Mouse (Mus musculus) midbrain, embryonic 12.5 days (tissue): ENCODE data around the gene Asb10. TPM values are rescaled to one million over a fixed set of nuclear protein-coding genes. Genes with fewer than 3 reads are reported as not detected.
"Not testable (repeated sequence)": the region's sequence is repeated elsewhere in the genome, so short reads cannot be mapped to it uniquely, and the experiment has no call there.

Experiments used
- ATAC-seq: fragments of 200-750 bp; cut with Nextera tagmentation; 2 replicates; pipeline ENCODE4 v1.8.0; 2017; ENCODE audit warnings: low read depth, moderate TSS enrichment, moderate library complexity; ENCODE audit not compliant: low FRiP score
- H3K27ac ChIP-seq: fragments of 300-500 bp; sonication (generic); replicated peaks from 2 replicates; pipeline ENCODE4 v1.5.1; 2016; ENCODE audit warnings: mild to moderate bottlenecking
- H3K27me3 ChIP-seq: fragments of 300-500 bp; sonication (generic); 2 replicates; pipeline ENCODE4 v1.6.1; 2016; ENCODE audit warnings: mild to moderate bottlenecking
- H3K36me3 ChIP-seq: fragments of 300-500 bp; sonication (generic); 2 replicates; pipeline ENCODE4 v1.6.1; 2016
- H3K4me1 ChIP-seq: fragments of 300-500 bp; sonication (generic); 2 replicates; pipeline ENCODE4 v1.6.1; 2016
- H3K4me2 ChIP-seq: fragments of 300-500 bp; sonication (generic); replicated peaks from 2 replicates; pipeline ENCODE4 v1.6.1; 2016; ENCODE audit warnings: mild to moderate bottlenecking, moderate library complexity
- H3K4me3 ChIP-seq: fragments of 300-500 bp; sonication (generic); 2 replicates; pipeline ENCODE4 v1.5.1; 2016; ENCODE audit warnings: mild to moderate bottlenecking
- H3K9ac ChIP-seq: fragments of 300-500 bp; sonication (generic); replicated peaks from 2 replicates; pipeline ENCODE4 v1.6.1; 2016; ENCODE audit warnings: mild to moderate bottlenecking, moderate library complexity
- H3K9me3 ChIP-seq: fragments of 300-500 bp; sonication (generic); 2 replicates; pipeline ENCODE4 v1.6.1; 2016; ENCODE audit warnings: mild to moderate bottlenecking
- WGBS: fragments of 180-500 bp; shearing (Covaris S2); methylation state at CpG from one replicate; pipeline ENCODE4 v1.1.7; 2016; 5-methylcytosine and 5-hydroxymethylcytosine counted together
- polyA plus RNA-seq: library from polyadenylated mRNA; unstranded; fragments of >200 nt; fragmentation: Nextera tagmentation; extraction: Ambion mirVana; gene quantifications from 2 replicates; pipeline ENCODE4 v1.2.1, GENCODE M21; 2016

Gene Asb10
- polyA plus RNA-seq, 1 experiment from 2014 or later, result 0.19 TPM

DNA sequence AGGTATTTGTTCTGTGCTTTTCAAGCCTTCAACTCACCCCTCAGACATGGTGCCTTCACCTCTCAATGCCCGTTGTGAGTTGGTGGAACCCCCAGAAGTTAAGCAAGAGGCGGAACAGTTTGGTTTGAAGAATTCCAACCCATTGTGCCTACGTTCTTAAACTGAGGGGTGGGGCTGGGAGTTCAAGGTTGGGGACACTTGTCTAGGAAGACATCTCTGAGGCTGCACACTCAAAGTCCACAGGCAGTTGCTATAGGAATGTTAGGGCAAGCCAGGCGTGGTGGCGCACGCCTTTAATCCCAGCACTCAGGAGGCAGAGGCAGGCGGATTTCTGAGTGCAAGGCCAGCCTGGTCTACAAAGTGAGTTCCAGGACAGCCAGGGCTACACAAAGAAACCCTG lies 14.6 kb upstream of the Asb10 start:
- not testable (repeated sequence) for ATAC-seq

DNA sequence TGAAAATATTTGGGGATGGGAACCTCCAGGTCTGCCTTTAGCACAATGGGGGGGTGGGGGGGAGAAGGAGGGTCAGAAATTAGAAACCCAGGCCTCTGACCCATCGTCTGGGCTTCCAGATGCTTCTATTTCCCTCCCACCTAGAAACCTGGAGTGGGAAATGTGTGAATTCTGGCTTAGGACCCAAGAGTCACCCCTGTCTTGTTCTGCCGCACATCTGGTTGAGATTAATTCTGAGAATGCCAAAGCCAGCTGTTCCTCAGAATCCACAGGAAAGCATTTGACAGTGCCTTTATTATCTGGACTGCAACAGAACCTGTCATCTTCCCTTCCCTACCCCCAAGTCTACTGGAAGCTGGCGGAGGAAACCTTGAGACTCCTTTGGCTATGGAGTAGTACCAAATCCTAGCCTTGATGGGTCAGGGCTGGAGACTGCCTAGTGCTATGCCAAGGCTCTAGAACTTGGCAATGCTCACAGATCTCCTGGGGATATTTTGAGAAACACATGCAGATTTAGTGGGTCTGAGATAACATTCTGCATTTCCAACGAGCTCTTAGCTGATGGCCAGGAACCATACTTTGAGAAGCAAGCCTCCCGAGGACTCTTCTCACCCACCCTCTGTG lies 13.0 kb upstream of the Asb10 start:
- no peaks in the 10 kb centered on the region for H3K36me3 ChIP-seq
- WGBS, result 65% methylated on average over 5 of the region's 5 CpGs
- H3K4me2 ChIP-seq, result no peak overlapping the region
- peaks cover 9% of the 10 kb centered on the region; the same call in 1 of the 2 replicates for H3K27me3 ChIP-seq
- peaks cover 17% of the 10 kb centered on the region for H3K4me1 ChIP-seq
- H3K9ac ChIP-seq, result no peak overlapping the region
- ATAC-seq, result no peak
- no peaks in the 10 kb centered on the region for H3K9me3 ChIP-seq
- no peak overlapping the region for H3K27ac ChIP-seq
- no peak overlapping the region for H3K4me3 ChIP-seq

More for the DNA sequence above, 14.6 kb upstream of the Asb10 start:
- H3K9me3 ChIP-seq, H3K36me3 ChIP-seq, H3K4me2 ChIP-seq, H3K27ac ChIP-seq, H3K9ac ChIP-seq, H3K27me3 ChIP-seq, H3K4me3 ChIP-seq: not testable (repeated sequence)
- peaks cover 16% of the 10 kb centered on the region for H3K4me1 ChIP-seq
- 95% methylated on average over 7 of the region's 7 CpGs for WGBS

DNA sequence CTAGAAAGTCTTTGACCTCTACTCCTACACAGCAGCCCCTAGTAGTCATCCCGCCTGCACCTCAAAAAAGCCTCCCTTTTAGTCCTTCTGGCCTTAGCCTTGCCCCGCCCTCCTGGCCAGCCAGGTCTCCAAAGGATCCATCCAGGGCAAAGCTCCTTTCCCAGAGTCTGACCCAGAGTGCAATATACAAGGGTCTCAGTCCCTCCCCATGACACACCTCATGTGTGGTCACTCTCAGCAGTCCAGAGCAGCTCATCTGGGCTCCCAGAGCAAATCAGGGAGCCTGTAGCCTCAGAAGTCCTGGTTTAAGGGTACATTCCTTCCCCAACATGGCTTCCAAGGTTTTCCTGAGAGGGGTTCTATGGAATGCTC lies 10.5 kb upstream of the Asb10 start:
- Histone ChIP-seq H3K9me3 (no peaks in the 10 kb centered on the region), H3K27me3 (peaks cover 9% of the 10 kb centered on the region; the same call in 1 of the 2 replicates), H3K4me2 (0 out of 2 replicates have a peak overlapping the region, but pooled peaks have one; percentile 28), H3K9ac (no peak overlapping the region), H3K4me1 (peaks cover 17% of the 10 kb centered on the region), H3K36me3 (no peaks in the 10 kb centered on the region), H3K27ac (no peak overlapping the region), H3K4me3 (no peak overlapping the region)
- ATAC-seq, result no peak; the same call in 1 of the 2 replicates
- WGBS, result 56% methylated on average over 2 of the region's 2 CpGs

DNA sequence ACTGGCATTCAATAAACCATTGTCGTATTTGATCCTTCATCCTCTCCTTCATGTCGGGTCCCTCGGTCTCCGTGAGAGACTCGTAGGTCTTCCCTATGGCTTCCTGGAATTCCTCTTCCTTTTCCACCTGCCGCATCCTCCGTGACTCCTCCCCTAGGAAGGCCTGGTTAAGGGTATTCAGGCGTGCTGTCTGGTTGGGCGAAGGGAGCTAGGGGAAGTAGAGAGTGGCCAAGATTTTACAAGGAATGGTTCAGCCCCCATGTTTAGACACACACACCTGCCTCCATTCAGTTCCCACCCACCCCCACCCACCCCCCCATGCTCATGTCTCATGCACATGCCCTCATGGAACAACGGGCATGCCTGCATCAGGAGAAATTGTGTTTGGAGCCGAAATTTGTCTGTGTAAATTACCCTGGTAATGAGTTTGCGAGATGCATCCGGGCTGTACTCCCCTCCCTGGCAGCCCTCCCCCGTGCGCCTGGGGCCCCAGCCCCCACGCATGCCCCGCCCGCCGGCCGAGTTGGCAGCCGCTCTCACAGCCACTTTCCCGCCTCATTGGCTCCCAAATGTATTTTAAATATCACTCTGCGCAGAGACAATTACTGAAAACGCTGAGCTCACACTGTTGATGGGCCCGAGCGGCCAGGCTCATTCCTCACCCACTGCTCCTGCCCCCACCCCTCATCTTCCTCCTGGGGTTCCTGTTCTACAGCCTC lies 10.0 kb upstream of the Asb10 start:
- no peak overlapping the region for H3K27ac ChIP-seq
- H3K4me3 ChIP-seq, result no peak overlapping the region
- H3K4me1 ChIP-seq, result peaks cover 17% of the 10 kb centered on the region
- H3K36me3 ChIP-seq, result no peaks in the 10 kb centered on the region
- 39% methylated on average over 26 of the region's 26 CpGs for WGBS
- H3K27me3 ChIP-seq, result peaks cover 9% of the 10 kb centered on the region; the same call in 1 of the 2 replicates
- no peak overlapping the region for H3K9ac ChIP-seq
- H3K9me3 ChIP-seq, result no peaks in the 10 kb centered on the region
- peak; percentile 49; the same call in 1 of the 2 replicates for ATAC-seq
- peak overlapping the region; percentile 28; the same call in 1 of the 2 replicates for H3K4me2 ChIP-seq

DNA sequence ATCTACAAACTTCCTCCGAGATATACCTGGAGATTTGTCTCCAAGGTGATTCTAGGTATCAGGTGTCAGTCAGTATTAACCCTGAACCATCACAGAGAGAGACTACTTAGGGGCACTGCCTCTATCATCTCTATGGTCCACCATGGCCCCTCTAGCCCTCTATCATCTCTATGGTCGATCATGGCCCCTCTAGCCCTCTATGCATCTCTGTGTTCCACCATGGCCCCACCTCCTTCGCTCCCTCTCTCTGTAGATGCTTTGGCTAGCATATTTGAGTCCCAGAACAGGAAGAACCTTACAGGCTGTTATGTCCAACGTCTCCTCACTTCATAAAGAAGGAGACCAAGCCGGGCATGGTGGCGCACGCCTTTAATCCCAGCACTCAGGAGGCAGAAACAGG lies 1.9 kb upstream of the Asb10 start:
- no peaks in the 10 kb centered on the region for H3K36me3 ChIP-seq
- H3K4me1 ChIP-seq, result peaks cover 9% of the 10 kb centered on the region
- no peak overlapping the region for H3K4me2 ChIP-seq
- peaks cover 5% of the 10 kb centered on the region for H3K27me3 ChIP-seq
- H3K4me3 ChIP-seq, result no peak overlapping the region
- no peak overlapping the region for H3K27ac ChIP-seq
- H3K9me3 ChIP-seq, result no peaks in the 10 kb centered on the region
- ATAC-seq, result no peak
- no peak overlapping the region for H3K9ac ChIP-seq
- 83% methylated on average over 7 of the region's 7 CpGs for WGBS

DNA sequence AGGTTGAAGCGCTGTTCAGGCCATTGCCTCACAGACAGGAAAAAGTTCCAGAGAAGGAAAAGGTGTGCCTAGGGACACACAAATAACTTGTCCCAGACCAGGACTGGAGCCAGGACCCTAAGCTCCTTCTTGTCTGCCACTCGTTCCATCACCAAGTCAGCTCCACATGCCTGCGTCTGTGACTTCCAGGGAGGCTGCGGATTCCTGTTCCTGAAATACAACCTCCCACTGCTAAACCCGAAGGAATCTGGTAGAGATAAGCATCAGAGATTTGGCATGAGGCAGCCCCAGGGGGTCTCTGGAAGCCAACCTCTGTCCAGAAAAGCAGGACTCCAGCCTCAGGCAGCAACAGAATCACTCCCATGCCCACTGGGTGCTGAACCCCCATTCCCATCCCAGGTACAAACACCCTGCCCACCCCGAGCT lies 379 bp upstream of the Asb10 start:
- no peaks in the 10 kb centered on the region for H3K9me3 ChIP-seq
- no peak for ATAC-seq
- peaks cover 13% of the 10 kb centered on the region for H3K4me1 ChIP-seq
- H3K36me3 ChIP-seq, result no peaks in the 10 kb centered on the region
- H3K4me3 ChIP-seq, result no peak overlapping the region
- H3K27ac ChIP-seq, result no peak overlapping the region
- 51% methylated on average over 6 of the region's 6 CpGs for WGBS
- H3K4me2 ChIP-seq, result no peak overlapping the region
- H3K9ac ChIP-seq, result no peak overlapping the region
- H3K27me3 ChIP-seq, result peaks cover 14% of the 10 kb centered on the region

DNA sequence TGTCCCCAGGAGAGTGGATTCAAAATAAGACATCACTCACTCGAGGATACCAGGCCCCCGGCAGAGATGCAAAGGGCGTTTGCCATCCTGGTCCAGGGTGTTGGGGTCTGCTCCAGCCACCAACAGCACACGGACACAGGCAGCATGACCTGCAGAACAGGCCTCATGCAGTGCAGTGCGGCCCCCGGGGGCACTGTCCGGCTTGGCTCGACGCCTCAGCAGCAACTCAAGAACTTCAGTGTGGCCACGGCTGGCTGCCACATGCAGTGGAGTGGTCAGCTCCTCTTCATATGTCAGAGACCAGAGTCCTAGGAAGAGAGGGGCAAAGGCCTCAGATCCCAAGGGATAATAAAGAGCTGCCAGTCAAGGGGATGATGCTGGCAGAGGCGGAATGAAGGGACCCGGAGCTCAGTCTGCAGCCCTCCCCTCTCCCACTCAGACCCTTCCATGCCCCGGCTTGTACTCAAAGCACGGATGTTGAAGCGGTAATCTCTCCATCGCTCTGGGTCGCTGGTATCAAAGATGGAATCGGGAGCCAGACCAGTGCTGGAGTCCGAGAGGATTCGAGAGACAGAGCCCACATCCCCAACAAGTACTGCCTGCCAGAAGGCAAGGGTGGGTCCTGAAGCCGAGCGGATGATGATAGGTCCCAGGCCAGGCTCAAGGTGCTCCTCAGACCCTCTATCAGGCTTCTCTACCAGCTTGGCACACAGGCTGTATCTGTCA lies 1.0 kb downstream of the Asb10 start:
- H3K36me3 ChIP-seq, result no peaks in the 10 kb centered on the region
- no peak overlapping the region for H3K27ac ChIP-seq
- H3K9ac ChIP-seq, result no peak overlapping the region
- no peak overlapping the region for H3K4me3 ChIP-seq
- WGBS, result 81% methylated on average over 22 of the region's 22 CpGs
- H3K4me2 ChIP-seq, result no peak overlapping the region
- H3K27me3 ChIP-seq, result peaks cover 18% of the 10 kb centered on the region
- H3K4me1 ChIP-seq, result peaks cover 13% of the 10 kb centered on the region
- no peak for ATAC-seq
- no peaks in the 10 kb centered on the region for H3K9me3 ChIP-seq

DNA sequence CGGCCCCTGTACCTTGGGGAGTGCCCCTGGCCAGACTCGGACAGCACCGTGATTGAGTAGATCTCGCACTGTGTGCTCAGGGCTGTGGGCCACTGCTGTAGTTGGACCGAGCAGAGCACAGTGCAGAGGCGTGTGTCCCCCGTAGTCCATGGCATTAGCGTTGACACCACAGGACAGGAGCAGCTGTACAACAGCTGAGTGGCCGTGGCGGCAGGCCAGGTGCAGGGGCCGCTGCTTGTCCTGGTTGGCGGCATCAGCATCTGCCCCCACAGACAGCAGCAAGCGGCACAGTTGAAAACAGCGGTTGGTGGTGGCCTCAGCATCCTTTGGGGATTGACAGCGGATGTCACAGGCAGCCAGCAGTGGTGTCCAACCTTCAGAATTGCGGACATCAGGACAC lies 3.2 kb downstream of the Asb10 start:
- Histone ChIP-seq H3K4me2 (no peak overlapping the region), H3K9me3 (no peaks in the 10 kb centered on the region), H3K27me3 (peaks cover 25% of the 10 kb centered on the region), H3K4me3 (no peak overlapping the region), H3K27ac (no peak overlapping the region), H3K9ac (no peak overlapping the region), H3K4me1 (peaks cover 19% of the 10 kb centered on the region), H3K36me3 (no peaks in the 10 kb centered on the region)
- WGBS, result 70% methylated on average over 16 of the region's 16 CpGs
- ATAC-seq, result no peak

DNA sequence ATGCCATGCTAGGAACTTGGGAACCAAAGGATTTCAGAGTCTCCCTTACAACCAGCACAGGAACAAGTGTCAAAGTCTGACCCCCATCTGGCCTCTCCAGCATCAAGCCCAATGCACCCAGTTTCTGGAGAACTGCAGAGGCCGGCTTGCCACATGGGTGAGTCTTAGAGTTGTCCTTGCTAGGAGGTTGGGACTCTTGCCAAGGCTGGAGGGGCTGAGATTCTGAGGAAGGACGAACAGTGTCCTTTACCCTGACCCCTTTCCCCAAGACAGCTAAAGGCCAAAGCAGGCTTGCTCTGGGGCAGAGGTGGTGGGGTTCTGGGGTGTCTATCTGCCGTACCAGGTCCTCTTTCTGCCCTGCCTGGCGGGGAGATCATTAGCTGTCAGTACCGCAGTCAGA lies 4.3 kb downstream of the Asb10 start:
- no peak overlapping the region for H3K9ac ChIP-seq
- no peaks in the 10 kb centered on the region for H3K36me3 ChIP-seq
- 88% methylated on average over 5 of the region's 5 CpGs for WGBS
- H3K27me3 ChIP-seq, result peaks cover 33% of the 10 kb centered on the region
- H3K27ac ChIP-seq, result no peak overlapping the region
- H3K4me1 ChIP-seq, result peaks cover 19% of the 10 kb centered on the region
- no peak for ATAC-seq
- no peaks in the 10 kb centered on the region for H3K9me3 ChIP-seq
- H3K4me2 ChIP-seq, result no peak overlapping the region
- H3K4me3 ChIP-seq, result no peak overlapping the region

DNA sequence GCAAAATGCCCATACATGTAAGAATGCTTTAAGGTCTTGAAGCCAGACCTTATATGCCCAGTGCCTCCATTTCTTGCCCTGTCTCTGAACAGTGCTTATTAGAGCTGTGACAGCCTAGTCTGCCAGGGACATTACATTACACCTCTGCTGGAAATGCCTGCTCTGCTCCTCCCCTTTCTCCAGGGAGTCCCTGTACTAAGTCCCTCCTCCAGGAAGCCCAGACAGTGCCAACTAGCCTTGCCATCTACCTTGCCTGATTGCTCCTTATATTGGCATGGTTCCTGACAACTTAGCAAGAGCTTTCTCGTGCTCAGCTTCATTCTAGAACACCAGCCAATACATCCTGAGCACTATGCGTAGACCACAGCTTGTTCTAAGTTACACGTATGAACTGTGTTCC lies 5.0 kb downstream of the Asb10 start:
- Histone ChIP-seq H3K9ac (no peak overlapping the region), H3K36me3 (no peaks in the 10 kb centered on the region), H3K4me3 (no peak overlapping the region), H3K4me1 (peaks cover 16% of the 10 kb centered on the region), H3K27ac (no peak overlapping the region), H3K27me3 (peaks cover 41% of the 10 kb centered on the region), H3K9me3 (no peaks in the 10 kb centered on the region), H3K4me2 (no peak overlapping the region)
- ATAC-seq, result no peak
- WGBS, result 83% methylated on average over 3 of the region's 3 CpGs

DNA sequence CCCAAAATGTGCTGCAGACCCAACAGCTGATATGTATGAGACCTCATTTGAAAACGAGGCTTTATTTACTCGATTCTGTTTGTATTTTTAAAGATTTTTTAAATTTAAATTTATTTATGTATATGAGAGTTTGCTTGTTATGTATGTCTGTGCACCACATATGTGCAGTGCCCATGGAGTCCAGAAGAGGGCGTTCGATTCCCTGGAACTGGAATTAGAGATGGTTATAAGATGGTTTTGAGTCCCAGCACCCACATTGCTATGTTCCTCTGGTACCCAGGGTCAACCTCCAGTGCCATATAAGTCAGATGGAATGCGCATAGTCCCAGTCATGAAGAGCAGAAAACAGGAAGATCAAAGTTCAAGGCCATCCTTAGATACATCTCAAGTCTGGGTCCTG lies 6.5 kb downstream of the Asb10 start:
- peaks cover 52% of the 10 kb centered on the region for H3K27me3 ChIP-seq
- H3K36me3 ChIP-seq, result no peaks in the 10 kb centered on the region
- peaks cover 12% of the 10 kb centered on the region; the same call in 1 of the 2 replicates for H3K4me1 ChIP-seq
- no peak overlapping the region for H3K9ac ChIP-seq
- no peak overlapping the region for H3K4me3 ChIP-seq
- 58% methylated on average over 5 of the region's 5 CpGs for WGBS
- ATAC-seq, result no peak
- no peak overlapping the region for H3K27ac ChIP-seq
- no peak overlapping the region for H3K4me2 ChIP-seq
- H3K9me3 ChIP-seq, result no peaks in the 10 kb centered on the region

DNA sequence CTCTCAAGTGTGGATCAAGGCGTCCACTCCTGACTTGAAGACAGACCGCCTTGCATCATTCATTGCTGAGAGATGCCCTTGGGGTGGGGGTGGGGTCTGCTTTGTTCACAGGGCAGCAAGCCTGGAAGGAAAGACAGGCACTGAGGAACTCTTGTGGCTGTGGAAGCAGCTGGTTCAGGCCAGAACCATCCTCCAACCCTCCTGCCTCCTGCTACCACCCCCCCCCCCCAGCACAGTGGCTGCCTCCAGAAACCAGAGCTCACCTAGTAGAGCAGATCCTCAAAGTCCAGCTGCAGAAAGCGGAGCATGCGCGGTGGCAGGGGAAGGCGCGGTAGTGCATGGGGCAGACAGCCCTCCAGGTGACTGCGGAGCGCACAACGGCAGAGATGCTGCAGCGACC lies 7.4 kb downstream of the Asb10 start:
- Histone ChIP-seq H3K36me3 (no peaks in the 10 kb centered on the region), H3K9me3 (no peaks in the 10 kb centered on the region), H3K27ac (no peak overlapping the region), H3K4me3 (no peak overlapping the region), H3K9ac (no peak overlapping the region; the same call in 1 of the 2 replicates), H3K4me2 (no peak overlapping the region), H3K4me1 (peaks cover 12% of the 10 kb centered on the region; the same call in 1 of the 2 replicates), H3K27me3 (peaks cover 60% of the 10 kb centered on the region)
- 45% methylated on average over 11 of the region's 11 CpGs for WGBS
- no peak for ATAC-seq
